Mouse (Mus musculus): ENCODE data around the gene Trappc10. TPM values are rescaled to one million over a fixed set of nuclear protein-coding genes. Genes with fewer than 3 reads are reported as not detected.
A peak's percentile ranks its signal among the peaks of the same experiment; 100 is the strongest.
"Not testable (repeated sequence)": the region's sequence is repeated elsewhere in the genome, so short reads cannot be mapped to it uniquely, and the experiment has no call there.

The Trappc10 gene
- polyA plus RNA-seq, 1 experiment = 18.2 TPM

DNA sequence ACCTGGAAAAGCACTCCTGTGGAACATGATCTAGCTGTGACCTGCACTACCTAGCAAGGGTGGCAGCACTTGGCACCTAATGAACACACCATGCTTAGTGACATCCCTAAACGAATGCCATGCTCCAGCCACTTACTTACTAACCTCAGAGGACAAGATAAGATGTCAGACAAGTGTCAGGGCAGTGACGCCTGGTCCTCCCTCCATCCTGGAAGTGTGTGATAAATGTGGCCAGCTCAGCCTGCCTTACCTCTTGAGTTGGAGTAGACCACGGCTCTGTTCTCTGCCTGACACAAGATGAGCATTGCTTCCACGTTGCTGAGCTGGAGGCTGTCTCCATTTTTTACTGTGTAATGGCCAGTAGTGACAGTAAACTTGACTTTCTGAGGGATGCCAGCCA, 43.3 kb downstream of the Trappc10 start:
- Histone ChIP-seq H3K4me3 (ENCODE audit: insufficient read depth, poor library complexity, severe bottlenecking) (no peak overlapping the region), H3K27me3 (ENCODE audit: control insufficient read depth, insufficient read depth, insufficient read length) (no peaks in the 10 kb centered on the region), H3ac (ENCODE audit: control insufficient read depth, insufficient read length, low read depth) (no peak overlapping the region), H3K79me2 (ENCODE audit: control insufficient read depth, insufficient read depth) (no peaks in the 10 kb centered on the region), H3K36me3 (ENCODE audit: control insufficient read depth, insufficient read depth) (peaks cover 84% of the 10 kb centered on the region), H3K79me3 (ENCODE audit: low read depth) (no peaks in the 10 kb centered on the region)
- no peak for TF ChIP-seq CEBPB (IDR thresholded peaks at IDR 0.05; ENCODE audit: low read depth)
- no peak for TF ChIP-seq CTCF (IDR thresholded peaks at IDR 0.05; ENCODE audit: control insufficient read depth, insufficient read depth, insufficient read length)
- TF ChIP-seq FOSL1 (IDR thresholded peaks at IDR 0.05; ENCODE audit: insufficient read depth, low read length, poor library complexity, severe bottlenecking) = no peak
- TF ChIP-seq MYOG (IDR thresholded peaks at IDR 0.05; ENCODE audit: control insufficient read depth, extremely low read depth, insufficient read length) = no peak
- TF ChIP-seq MYOD1 (IDR thresholded peaks at IDR 0.05; ENCODE audit: control insufficient read depth, insufficient read length, low read depth) = no peak
- TF ChIP-seq USF1 (IDR thresholded peaks at IDR 0.05; ENCODE audit: low read depth) = no peak
- TF ChIP-seq MAX (IDR thresholded peaks at IDR 0.05) = no peak

DNA sequence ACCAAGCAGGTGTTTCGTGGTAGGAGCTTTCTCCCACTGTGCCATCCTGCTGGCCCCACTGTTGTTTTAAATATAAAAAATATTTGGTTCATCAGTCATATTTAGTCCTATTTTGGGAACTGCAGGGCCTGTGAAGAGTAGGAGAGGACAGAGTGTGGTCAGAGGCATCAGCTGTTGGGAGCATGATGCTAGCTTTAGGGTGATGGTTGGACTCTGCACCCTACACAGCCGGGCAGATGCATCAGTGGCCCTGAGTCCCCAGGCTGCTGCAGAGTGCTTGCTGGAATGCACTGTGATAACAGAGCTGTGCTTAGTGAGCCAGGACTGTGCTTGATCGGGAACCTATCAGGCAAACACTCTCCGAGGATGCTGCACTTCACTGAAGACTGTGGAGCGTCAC, 51.5 kb downstream of the Trappc10 start:
- H3K27me3 ChIP-seq (ENCODE audit: control insufficient read depth, insufficient read depth, insufficient read length) = no peaks in the 10 kb centered on the region
- H3K36me3 ChIP-seq (ENCODE audit: control insufficient read depth, insufficient read depth) = peaks cover 83% of the 10 kb centered on the region
- no peak overlapping the region for H3K4me3 ChIP-seq (ENCODE audit: insufficient read depth, poor library complexity, severe bottlenecking)
- TF ChIP-seq MAX (IDR thresholded peaks at IDR 0.05) = no peak
- no peak for TF ChIP-seq MYOG (IDR thresholded peaks at IDR 0.05; ENCODE audit: control insufficient read depth, extremely low read depth, insufficient read length)
- H3K79me3 ChIP-seq (ENCODE audit: low read depth) = no peaks in the 10 kb centered on the region
- H3K79me2 ChIP-seq (ENCODE audit: control insufficient read depth, insufficient read depth) = no peaks in the 10 kb centered on the region
- no peak overlapping the region for H3ac ChIP-seq (ENCODE audit: control insufficient read depth, insufficient read length, low read depth)

DNA sequence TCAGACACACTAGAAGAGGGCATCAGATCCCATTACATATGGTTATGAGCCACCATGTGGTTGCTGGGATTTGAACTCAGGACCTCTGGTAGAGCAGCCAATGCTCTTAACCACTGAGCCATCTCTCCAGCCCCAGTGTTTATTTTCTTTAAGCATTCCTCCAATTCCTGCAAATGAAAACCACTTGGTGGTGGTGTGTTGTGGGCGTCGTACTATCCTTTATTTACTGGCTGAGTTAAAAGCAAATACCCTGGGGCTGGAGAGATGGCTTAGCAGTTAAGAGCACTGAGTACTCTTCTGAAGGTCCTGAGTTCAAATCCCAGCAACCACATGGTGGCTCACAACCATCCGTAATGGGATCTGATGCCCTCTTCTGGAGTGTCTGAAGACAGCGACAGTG, 58.4 kb downstream of the Trappc10 start:
- Histone ChIP-seq H3K79me3 (ENCODE audit: low read depth) (peaks cover 19% of the 10 kb centered on the region), H3K36me3 (ENCODE audit: control insufficient read depth, insufficient read depth) (peaks cover 47% of the 10 kb centered on the region), H3K79me2 (ENCODE audit: control insufficient read depth, insufficient read depth) (peaks cover 25% of the 10 kb centered on the region)
- H3K27me3 ChIP-seq (ENCODE audit: control insufficient read depth, insufficient read depth, insufficient read length); H3K4me3 ChIP-seq (ENCODE audit: insufficient read depth, poor library complexity, severe bottlenecking); H3ac ChIP-seq (ENCODE audit: control insufficient read depth, insufficient read length, low read depth): not testable (repeated sequence)

DNA sequence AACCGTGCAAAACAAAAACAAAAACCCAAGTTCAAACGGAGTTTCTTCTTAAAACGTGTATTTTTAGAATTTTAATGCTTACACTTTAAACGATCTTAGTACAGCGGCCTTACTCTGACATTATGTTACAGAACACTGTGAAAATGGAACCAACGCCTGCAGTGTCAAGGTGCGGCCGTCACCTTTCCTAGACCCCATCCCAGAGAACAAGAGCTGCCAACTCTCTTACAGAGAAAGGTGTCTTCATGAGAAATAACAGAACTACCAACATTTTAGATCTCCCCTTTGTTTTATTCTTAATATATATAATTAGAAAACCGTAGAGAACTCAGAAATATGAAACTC, 59.1 kb downstream of the Trappc10 start:
- peaks cover 19% of the 10 kb centered on the region for H3K79me3 ChIP-seq (ENCODE audit: low read depth)
- H3K27me3 ChIP-seq (ENCODE audit: control insufficient read depth, insufficient read depth, insufficient read length) = no peaks in the 10 kb centered on the region
- H3K36me3 ChIP-seq (ENCODE audit: control insufficient read depth, insufficient read depth) = peaks cover 50% of the 10 kb centered on the region
- peak overlapping the region; percentile 25 for H3ac ChIP-seq (ENCODE audit: control insufficient read depth, insufficient read length, low read depth)
- peaks cover 25% of the 10 kb centered on the region for H3K79me2 ChIP-seq (ENCODE audit: control insufficient read depth, insufficient read depth)
- H3K4me3 ChIP-seq (ENCODE audit: insufficient read depth, poor library complexity, severe bottlenecking) = peak overlapping the region; percentile 99
- TF ChIP-seq MAX (IDR thresholded peaks at IDR 0.05) (no peak), FOSL1 (IDR thresholded peaks at IDR 0.05; ENCODE audit: insufficient read depth, low read length, poor library complexity, severe bottlenecking) (no peak), MYOG (IDR thresholded peaks at IDR 0.05; ENCODE audit: control insufficient read depth, extremely low read depth, insufficient read length) (no peak), CTCF (IDR thresholded peaks at IDR 0.05; ENCODE audit: control insufficient read depth, insufficient read depth, insufficient read length) (no peak), USF1 (IDR thresholded peaks at IDR 0.05; ENCODE audit: low read depth) (no peak), MYOD1 (IDR thresholded peaks at IDR 0.05; ENCODE audit: control insufficient read depth, insufficient read length, low read depth) (no peak), CEBPB (IDR thresholded peaks at IDR 0.05; ENCODE audit: low read depth) (no peak)

DNA sequence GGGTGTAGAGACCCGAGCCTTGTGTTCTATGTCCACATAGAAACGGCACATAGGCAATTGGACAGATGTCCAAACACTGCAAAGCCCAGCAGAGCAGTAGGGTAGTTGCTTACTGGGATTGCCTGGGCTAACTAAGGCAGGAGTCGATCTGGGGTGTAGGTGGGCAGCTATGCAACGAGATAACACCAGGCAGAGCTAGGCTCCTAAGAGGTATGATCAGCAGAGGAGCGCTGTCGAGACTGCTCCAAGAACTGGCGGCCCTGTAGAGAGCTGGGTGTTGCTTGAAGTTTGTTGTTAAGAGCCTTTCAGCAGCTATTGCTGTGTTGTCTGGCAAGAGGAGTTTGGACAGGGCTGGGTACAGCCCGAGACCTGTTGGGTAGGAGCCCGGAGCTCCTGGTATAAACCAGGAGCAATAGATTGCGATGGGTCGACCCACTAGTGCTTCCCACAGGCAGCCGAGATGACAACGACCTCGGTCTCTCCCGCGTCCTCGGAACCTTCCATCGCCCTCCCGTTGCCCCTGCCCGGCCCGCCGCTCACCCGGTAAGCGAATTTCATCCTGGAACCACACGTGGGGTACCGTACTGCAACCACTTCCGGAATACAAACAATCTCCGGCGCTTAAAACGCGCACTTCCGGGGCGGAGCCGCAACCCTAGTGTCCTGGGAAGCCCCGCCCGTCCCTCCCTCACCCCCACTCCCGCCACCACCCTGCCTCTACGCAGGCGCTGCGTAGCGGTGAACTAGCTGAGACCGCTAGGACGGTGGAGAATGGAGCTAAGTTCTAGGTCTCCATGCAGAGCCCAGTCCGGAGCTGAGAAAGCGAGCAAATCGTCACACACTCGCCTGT, 59.7 kb downstream of the Trappc10 start, which contains the start of gene Pwp2:
Pwp2 (minus strand) TSS at position 619 of the 850 bp plus-strand sequence.
- H3K79me3 ChIP-seq (ENCODE audit: low read depth) = peaks cover 19% of the 10 kb centered on the region
- peaks cover 56% of the 10 kb centered on the region for H3K36me3 ChIP-seq (ENCODE audit: control insufficient read depth, insufficient read depth)
- peak within 1 kb of the TSS; percentile 99 for H3K4me3 ChIP-seq (ENCODE audit: insufficient read depth, poor library complexity, severe bottlenecking)
- H3ac ChIP-seq (ENCODE audit: control insufficient read depth, insufficient read length, low read depth) = peak within 1 kb of the TSS; percentile 61
- peaks cover 25% of the 10 kb centered on the region for H3K79me2 ChIP-seq (ENCODE audit: control insufficient read depth, insufficient read depth)
- TF ChIP-seq FOSL1 (IDR thresholded peaks at IDR 0.05; ENCODE audit: insufficient read depth, low read length, poor library complexity, severe bottlenecking) (no peak), MAX (IDR thresholded peaks at IDR 0.05) (peak; percentile 94)
- no peaks in the 10 kb centered on the region for H3K27me3 ChIP-seq (ENCODE audit: control insufficient read depth, insufficient read depth, insufficient read length)

DNA sequence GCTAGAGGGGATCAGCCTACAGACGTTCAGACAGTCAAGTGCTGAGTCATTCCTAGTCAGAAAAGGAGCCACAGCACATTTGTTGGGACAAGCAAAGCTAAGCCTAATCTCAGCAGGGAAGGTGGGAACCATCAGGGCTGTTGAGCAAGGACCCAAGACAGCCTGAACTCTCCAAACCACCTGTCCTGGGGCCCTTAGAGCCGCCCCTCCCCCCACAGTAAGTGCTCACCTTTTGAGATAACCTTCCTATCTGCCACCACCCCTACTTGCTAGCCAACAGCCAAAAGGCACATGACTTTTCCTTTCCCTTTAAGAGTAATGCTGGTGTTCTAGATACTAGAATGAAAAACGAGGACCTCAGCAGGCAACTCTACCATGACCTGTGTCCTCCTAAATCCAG, 60.9 kb downstream of the Trappc10 start:
- Histone ChIP-seq H3K4me3 (ENCODE audit: insufficient read depth, poor library complexity, severe bottlenecking) (no peak overlapping the region), H3K79me3 (ENCODE audit: low read depth) (peaks cover 19% of the 10 kb centered on the region), H3K27me3 (ENCODE audit: control insufficient read depth, insufficient read depth, insufficient read length) (no peaks in the 10 kb centered on the region), H3K79me2 (ENCODE audit: control insufficient read depth, insufficient read depth) (peaks cover 25% of the 10 kb centered on the region), H3K36me3 (ENCODE audit: control insufficient read depth, insufficient read depth) (peaks cover 58% of the 10 kb centered on the region), H3ac (ENCODE audit: control insufficient read depth, insufficient read length, low read depth) (no peak overlapping the region)
- TF ChIP-seq MYOD1 (IDR thresholded peaks at IDR 0.05; ENCODE audit: control insufficient read depth, insufficient read length, low read depth) (no peak), CEBPB (IDR thresholded peaks at IDR 0.05; ENCODE audit: low read depth) (no peak), USF1 (IDR thresholded peaks at IDR 0.05; ENCODE audit: low read depth) (no peak), MYOG (IDR thresholded peaks at IDR 0.05; ENCODE audit: control insufficient read depth, extremely low read depth, insufficient read length) (no peak), CTCF (IDR thresholded peaks at IDR 0.05; ENCODE audit: control insufficient read depth, insufficient read depth, insufficient read length) (no peak), MAX (IDR thresholded peaks at IDR 0.05) (no peak), FOSL1 (IDR thresholded peaks at IDR 0.05; ENCODE audit: insufficient read depth, low read length, poor library complexity, severe bottlenecking) (no peak)
